Mouse (Mus musculus) induced T-regulatory cell, adult 2 months (primary cell): ENCODE measurements around the gene Col4a2.
"Not testable (repeated sequence)": the region's sequence is repeated elsewhere in the genome, so short reads cannot be mapped to it uniquely, and the experiment has no call there.

ENCODE experiments used
- DNase-seq: peaks from one replicate; pipeline ENCODE4 v3.0.0-alpha.2; 2012; ENCODE audit warnings: low read depth

Col4a2 gene

GRCm38 (mm10) chr8:11486142-11486541, 173.5 kb downstream of the Col4a2 start:
- peak; percentile 84 for DNase-seq

DNA sequence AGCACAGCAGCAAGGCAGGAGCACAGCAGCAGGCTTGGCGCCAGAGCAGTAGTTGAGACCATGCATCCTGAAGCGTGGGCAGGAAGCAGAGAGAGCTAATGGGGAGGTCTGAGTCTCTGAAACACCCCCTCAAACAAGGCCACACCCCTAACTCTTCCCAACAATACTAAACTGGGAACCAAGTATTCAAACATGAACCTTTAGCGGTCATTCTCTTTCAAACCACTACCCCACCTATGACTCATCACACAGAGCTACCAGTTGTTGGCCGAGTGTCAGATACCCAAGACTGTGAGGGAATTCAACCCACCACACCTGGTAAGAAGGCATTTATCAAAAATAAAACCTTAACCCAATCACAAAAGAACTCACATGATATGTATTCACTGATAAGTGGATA, 174.6 kb downstream of the Col4a2 start:
- DNase-seq: no peak

GRCm38 (mm10) chr8:11492340-11492739, 179.7 kb downstream of the Col4a2 start:
- not testable (repeated sequence) for DNase-seq

DNA sequence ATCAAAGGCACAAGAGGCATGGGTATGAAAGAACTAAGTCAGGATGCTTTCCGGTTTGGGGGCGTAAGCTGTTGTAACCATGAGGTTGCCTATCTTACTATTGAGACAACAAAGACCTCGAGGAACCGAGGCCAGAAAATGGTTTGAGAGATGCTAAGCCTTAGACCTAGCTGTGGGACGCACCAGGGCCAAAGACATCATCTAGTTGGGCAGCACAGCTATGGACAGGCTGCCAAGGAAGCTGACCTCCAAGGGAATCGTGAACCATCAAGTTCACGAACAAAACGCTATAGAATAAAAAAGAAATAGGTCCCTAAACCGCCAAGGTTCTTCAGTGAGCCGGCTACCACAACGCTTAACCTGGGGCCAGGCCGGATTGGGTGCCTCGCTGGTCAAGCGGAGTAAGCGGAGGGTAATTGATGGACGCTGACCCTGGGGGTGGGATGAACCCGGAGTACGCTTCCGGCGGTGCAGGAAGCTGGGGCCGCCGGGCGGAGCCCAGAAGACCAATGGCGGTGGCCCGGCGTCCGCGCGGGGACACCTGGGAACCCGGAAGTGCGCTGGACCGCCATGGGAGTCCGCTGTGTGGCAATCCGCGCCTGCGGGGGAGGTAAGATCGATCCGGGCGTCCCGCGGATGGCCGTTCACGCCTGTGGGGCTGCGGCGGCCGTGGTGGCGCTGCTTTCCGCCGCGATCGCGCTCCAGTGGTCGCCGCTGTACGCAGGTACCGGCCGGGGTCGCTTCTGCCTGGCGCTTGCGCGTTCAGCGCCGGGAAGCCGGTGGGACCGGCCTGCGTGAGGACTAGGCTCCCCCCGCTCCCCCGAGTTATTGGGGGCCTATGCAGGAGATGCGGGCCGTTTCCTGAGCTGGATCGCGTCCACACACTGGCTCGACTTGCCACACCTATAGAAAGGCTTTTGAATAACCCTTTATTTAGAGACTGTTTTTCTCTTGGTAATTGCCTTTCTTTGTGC, 184.7 kb downstream of the Col4a2 start, which contains the start of gene Naxd:
TSS of gene Naxd (plus strand) at position 490 of the 974 bp plus-strand sequence.
- peak; percentile 93 for DNase-seq

DNA sequence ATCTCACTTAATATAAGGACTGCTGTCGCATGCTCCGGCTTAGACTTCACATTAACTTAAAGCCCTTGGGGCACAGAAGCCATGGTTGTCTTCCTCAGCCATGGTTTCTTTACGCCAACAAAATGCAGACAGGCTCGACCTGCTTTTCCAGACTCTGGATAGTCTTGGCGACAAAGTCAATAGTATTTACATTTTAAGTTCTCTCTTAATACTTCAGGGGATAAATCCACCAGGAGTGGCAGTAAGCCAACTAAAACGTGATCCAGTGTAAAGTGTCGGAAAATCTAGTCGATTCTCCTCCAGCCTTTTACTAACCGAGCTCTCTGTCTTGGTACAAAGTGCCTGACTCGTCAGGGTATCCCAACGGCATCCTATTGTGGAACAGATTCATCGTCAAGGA, 185.7 kb downstream of the Col4a2 start:
- no peak for DNase-seq
